Mouse (Mus musculus): ENCODE data around the gene Il11. TPM values are rescaled to one million over a fixed set of nuclear protein-coding genes. Genes with fewer than 3 reads are reported as not detected.

Gene Il11
- not detected for polyA plus RNA-seq (2017; shearing (Covaris generic))

GRCm38 (mm10) chr7:4782759-4783158 is at the start of gene Il11, which contains the start of gene Tmem190:
Il11 (minus strand) TSS chr7:4782859.
Tmem190 (plus strand) TSS chr7:4782937.

GRCm38 (mm10) chr7:4812303-4813104 is 29.8 kb upstream of the Il11 start, which contains the start of gene Ube2s:
Ube2s (minus strand) TSS chr7:4812590.

GRCm38 (mm10) chr7:4792278-4793212 is 9.9 kb upstream of the Il11 start, which contains the start of gene Rpl28:
Rpl28 (plus strand) TSS chr7:4792874.

GRCm38 (mm10) chr7:4789436-4789935 is 6.8 kb upstream of the Il11 start, which contains the start of gene Tmem238:
Tmem238 (minus strand) TSS chr7:4789656.

GRCm38 (mm10) chr7:4771202-4771601 is 11.5 kb downstream of the Il11 start, which contains the start of gene Fam71e2:
Fam71e2 (minus strand) TSS chr7:4771302.

GRCm38 (mm10) chr7:4752821-4753570 is 29.7 kb downstream of the Il11 start, which contains the start of gene Cox6b2:
Cox6b2 (minus strand) TSS chr7:4753094.

GRCm38 (mm10) chr7:4739544-4740275 is 42.9 kb downstream of the Il11 start, which contains the start of gene Kmt5c:
Kmt5c (plus strand) TSS chr7:4740115.

GRCm38 (mm10) chr7:4725169-4725568 is 57.5 kb downstream of the Il11 start, which contains the start of gene Tmem150b:
Tmem150b (minus strand) TSS chr7:4725249.

Other genes starting within 250 kb of the Il11 start
- gene Syt5, start 235.3 kb downstream of the Il11 start, polyA plus RNA-seq (2017; shearing (Covaris generic)): 0.21 TPM
- gene Ptprh, start 178.8 kb downstream of the Il11 start, polyA plus RNA-seq (2017; shearing (Covaris generic)): not detected
- 12.0 TPM for gene Tmem86b, start 151.4 kb downstream of the Il11 start, polyA plus RNA-seq (2017; shearing (Covaris generic))
- 235 TPM for gene Ppp6r1, start 123.8 kb downstream of the Il11 start, polyA plus RNA-seq (2017; shearing (Covaris generic))
- 60.7 TPM for gene Hspbp1, start 97.8 kb downstream of the Il11 start, polyA plus RNA-seq (2017; shearing (Covaris generic))
- not detected for gene Brsk1, start 92.3 kb downstream of the Il11 start, polyA plus RNA-seq (2017; shearing (Covaris generic))
- not detected for gene Tmem150b, start 57.6 kb downstream of the Il11 start, polyA plus RNA-seq (2017; shearing (Covaris generic))
- gene Kmt5c, start 42.7 kb downstream of the Il11 start, polyA plus RNA-seq (2017; shearing (Covaris generic)): 33.0 TPM
- gene Cox6b2, start 29.8 kb downstream of the Il11 start, polyA plus RNA-seq (2017; shearing (Covaris generic)): 1.7 TPM
- gene Fam71e2, start 11.6 kb downstream of the Il11 start, polyA plus RNA-seq (2017; shearing (Covaris generic)): not detected
- not detected for gene Tmem190, start 78 bp upstream of the Il11 start, polyA plus RNA-seq (2017; shearing (Covaris generic))
- gene Tmem238, start 6.8 kb upstream of the Il11 start, polyA plus RNA-seq (2017; shearing (Covaris generic)): 7.3 TPM
- gene Rpl28, start 10.0 kb upstream of the Il11 start, polyA plus RNA-seq (2017; shearing (Covaris generic)): 251 TPM
- 295 TPM for gene Ube2s, start 29.7 kb upstream of the Il11 start, polyA plus RNA-seq (2017; shearing (Covaris generic))
- 0.91 TPM for gene Shisa7, start 61.8 kb upstream of the Il11 start, polyA plus RNA-seq (2017; shearing (Covaris generic))
- 8.8 TPM for gene Isoc2b, start 87.4 kb upstream of the Il11 start, polyA plus RNA-seq (2017; shearing (Covaris generic))
- 0.60 TPM for gene Isoc2a, start 94.3 kb upstream of the Il11 start, polyA plus RNA-seq (2017; shearing (Covaris generic))
- not detected for gene Gm36210, start 123.7 kb upstream of the Il11 start, polyA plus RNA-seq (2017; shearing (Covaris generic))
- gene Zfp628, start 132.4 kb upstream of the Il11 start, polyA plus RNA-seq (2017; shearing (Covaris generic)): 3.0 TPM
- gene Nat14, start 139.2 kb upstream of the Il11 start, polyA plus RNA-seq (2017; shearing (Covaris generic)): not detected
- not detected for gene Ssc5d, start 142.9 kb upstream of the Il11 start, polyA plus RNA-seq (2017; shearing (Covaris generic))
- gene Sbk2, start 181.5 kb upstream of the Il11 start, polyA plus RNA-seq (2017; shearing (Covaris generic)): 1.0 TPM
- gene Sbk3, start 188.3 kb upstream of the Il11 start, polyA plus RNA-seq (2017; shearing (Covaris generic)): not detected
- 13.8 TPM for gene Zfp579, start 213.3 kb upstream of the Il11 start, polyA plus RNA-seq (2017; shearing (Covaris generic))
- 15.8 TPM for gene Zfp524, start 231.6 kb upstream of the Il11 start, polyA plus RNA-seq (2017; shearing (Covaris generic))
- 47.5 TPM for gene Fiz1, start 231.8 kb upstream of the Il11 start, polyA plus RNA-seq (2017; shearing (Covaris generic))
- gene Gm44973, start 232.6 kb upstream of the Il11 start, polyA plus RNA-seq (2017; shearing (Covaris generic)): 7.6 TPM
- 6.1 TPM for gene Zfp865, start 237.5 kb upstream of the Il11 start, polyA plus RNA-seq (2017; shearing (Covaris generic))
- gene Ccdc106, start 237.7 kb upstream of the Il11 start, polyA plus RNA-seq (2017; shearing (Covaris generic)): not detected